Mouse (Mus musculus) CH12.LX (cell line): ENCODE measurements at regions not wholly inside any gene's neighbourhood (a gene's known extent, or its start where the extent isn't known, plus 50 kb on each side); places are given as distances from the start of the nearest gene placed in this dataset.

ENCODE experiments used
- DNase-seq: peaks from one replicate; pipeline ENCODE4 v3.0.0-alpha.2; 2013; ENCODE audit errors: extremely low read depth
- H3K27ac ChIP-seq: 2 replicates; pipeline ENCODE4 v1.5.1; 2012; ENCODE audit warnings: low read depth, mild to moderate bottlenecking, control low read depth, moderate library complexity; ENCODE audit not compliant: insufficient read depth
- H3K27me3 ChIP-seq: replicated peaks from 2 replicates; pipeline ENCODE3; 2012; ENCODE audit warnings: inconsistent platforms
- H3K36me3 ChIP-seq, 2 experiments: replicated peaks in 1 of 2; 2 replicates each; pipeline versions ENCODE3 to v1.6.1; 2012; ENCODE audit warnings: inconsistent platforms in 1 of 2, low read length in 1 of 2, mild to moderate bottlenecking in 1 of 2, mixed read lengths in 1 of 2, moderate library complexity in 1 of 2; ENCODE audit not compliant: control insufficient read depth in 1 of 2, insufficient read depth in 1 of 2
- H3K4me1 ChIP-seq, 2 experiments: 2 replicates each; pipeline ENCODE4 v1.6.1; 2012; ENCODE audit warnings: inconsistent platforms in 1 of 2, moderate library complexity in 1 of 2; ENCODE audit not compliant: insufficient read depth in 2 of 2, control insufficient read depth in 1 of 2
- H3K4me2 ChIP-seq: 2 replicates; pipeline ENCODE4 v1.6.1; 2012; ENCODE audit warnings: low read depth, mild to moderate bottlenecking, control low read depth; ENCODE audit not compliant: poor library complexity, insufficient read depth, severe bottlenecking
- H3K4me3 ChIP-seq, 3 experiments: fragments of 150-350 bp in 1 of 3; sonication (generic) in 1 of 3; replicated peaks in 1 of 3; 2 replicates each; pipeline versions ENCODE3 to v1.5.1; 2011 to 2012; ENCODE audit warnings: low read depth in 2 of 3, low read length in 2 of 3, mild to moderate bottlenecking in 2 of 3, moderate library complexity in 2 of 3, control low read depth in 1 of 3, improper control_type of control experiment in 1 of 3, inconsistent platforms in 1 of 3, mixed read lengths in 1 of 3; ENCODE audit not compliant: poor library complexity in 1 of 3
- H3K79me2 ChIP-seq: replicated peaks from 2 replicates; pipeline ENCODE4 v1.6.1; 2012; ENCODE audit warnings: mild to moderate bottlenecking, moderate library complexity; ENCODE audit not compliant: control insufficient read depth, poor library complexity, insufficient read depth, severe bottlenecking; ENCODE audit errors: extremely low read depth
- H3K9ac ChIP-seq: 2 replicates; pipeline ENCODE4 v1.6.1; 2012; ENCODE audit warnings: low read depth, mild to moderate bottlenecking, control low read depth, moderate library complexity; ENCODE audit not compliant: insufficient read depth
- H3K9me3 ChIP-seq: replicated peaks from 2 replicates; pipeline ENCODE3; 2012; ENCODE audit warnings: low read length, inconsistent platforms, mixed read lengths
- CTCF ChIP-seq, 2 experiments: IDR thresholded peaks in 1 of 2; conservative IDR thresholded peaks in 1 of 2; 2 replicates each; pipeline ENCODE4 v1.5.1; 2011 to 2012; ENCODE audit warnings: low read depth in 2 of 2, low read length in 2 of 2, improper control_type of control experiment in 1 of 2, inconsistent platforms in 1 of 2, mild to moderate bottlenecking in 1 of 2, moderate library complexity in 1 of 2
- E2F4 ChIP-seq: IDR thresholded peaks from 2 replicates; pipeline ENCODE4 v1.6.1; 2011; ENCODE audit warnings: low read depth, low read length, improper control_type of control experiment; ENCODE audit not compliant: insufficient replicate concordance
- ELF1 ChIP-seq: IDR thresholded peaks from 2 replicates; pipeline ENCODE4 v1.6.1; 2014; ENCODE audit warnings: low read depth, mild to moderate bottlenecking, inconsistent platforms, low read length, improper control_type of control experiment
- EP300 ChIP-seq: IDR thresholded peaks from 2 replicates; pipeline ENCODE4 v1.6.1; 2011; ENCODE audit warnings: low read length, improper control_type of control experiment
- JUND ChIP-seq: conservative IDR thresholded peaks from 2 replicates; pipeline ENCODE4 v1.6.1; 2011; ENCODE audit warnings: low read depth, low read length, improper control_type of control experiment
- KAT2A ChIP-seq: IDR thresholded peaks from 2 replicates; pipeline ENCODE4 v1.6.1; 2012; ENCODE audit warnings: low read length, improper control_type of control experiment, inconsistent platforms; ENCODE audit not compliant: insufficient replicate concordance
- MAZ ChIP-seq: IDR thresholded peaks from 2 replicates; pipeline ENCODE4 v1.6.1; 2012; ENCODE audit warnings: low read depth, mild to moderate bottlenecking, inconsistent platforms, low read length, improper control_type of control experiment, moderate library complexity
- MEF2A ChIP-seq: IDR thresholded peaks from 2 replicates; pipeline ENCODE4 v1.6.1; 2014; ENCODE audit warnings: low read depth, mild to moderate bottlenecking, inconsistent platforms, low read length, improper control_type of control experiment, borderline replicate concordance
- MXI1 ChIP-seq: IDR thresholded peaks from 2 replicates; pipeline ENCODE4 v1.6.1; 2011; ENCODE audit warnings: mild to moderate bottlenecking, low read depth, low read length, improper control_type of control experiment
- MYC ChIP-seq: IDR thresholded peaks from 2 replicates; pipeline ENCODE4 v1.6.1; 2011; ENCODE audit warnings: low read depth, mild to moderate bottlenecking, improper control_type of control experiment, low read length
- RAD21 ChIP-seq: IDR thresholded peaks from 2 replicates; pipeline ENCODE4 v1.6.1; 2011; ENCODE audit warnings: low read depth, mild to moderate bottlenecking, low read length, improper control_type of control experiment, moderate library complexity
- USF2 ChIP-seq: conservative IDR thresholded peaks from 2 replicates; pipeline ENCODE4 v1.6.1; 2011; ENCODE audit warnings: low read depth, low read length, improper control_type of control experiment
- ZC3H11A ChIP-seq: IDR thresholded peaks from 2 replicates; pipeline ENCODE4 v1.6.1; 2012; ENCODE audit warnings: low read depth, mild to moderate bottlenecking, inconsistent platforms, low read length, improper control_type of control experiment
- ZKSCAN1 ChIP-seq: IDR thresholded peaks from 2 replicates; pipeline ENCODE4 v1.6.1; 2012; ENCODE audit warnings: low read depth, inconsistent platforms, low read length, improper control_type of control experiment, borderline replicate concordance
- ZMIZ1 ChIP-seq: IDR thresholded peaks from 2 replicates; pipeline ENCODE4 v1.6.1; 2012; ENCODE audit warnings: low read depth, mild to moderate bottlenecking, inconsistent platforms, low read length, improper control_type of control experiment
- dilution Hi-C: fragments of 300-500 bp; cut with MboI; formaldehyde crosslinking; loops from 2 replicates; pipeline ENCODE4 v1.14.3; 2020; ENCODE audit warnings: low sequenced_read_pairs; ENCODE audit not compliant: extremely low pct_unique_long_range_greater_than_20kb, extremely low pct_ligation_motif_present
- in situ Hi-C: fragments of 300-500 bp; cut with MboI; formaldehyde crosslinking; loops from 3 replicates; pipeline ENCODE4 v1.14.3; 2019; ENCODE audit warnings: low sequenced_read_pairs, low pct_ligation_motif_present, low pct_unique_long_range_greater_than_20kb, mixed read lengths

DNA sequence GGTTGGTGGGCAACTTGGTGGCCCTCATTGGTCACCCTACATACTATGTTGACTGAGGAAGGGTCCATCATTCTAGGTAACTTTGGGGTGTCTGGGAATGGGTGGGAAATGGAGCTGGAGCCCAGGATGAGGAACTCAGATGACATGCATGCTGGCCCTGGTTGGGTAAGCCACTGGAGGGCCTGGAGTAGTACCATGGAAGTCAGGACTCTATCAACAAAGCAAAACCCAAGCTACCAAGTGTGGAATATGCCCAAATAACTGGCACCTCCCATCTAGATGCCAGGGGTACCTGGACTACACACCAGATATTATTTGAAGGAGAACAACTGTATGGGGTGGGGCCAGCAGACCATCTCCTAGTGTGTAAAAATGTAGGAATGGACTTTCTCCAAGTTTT, 55.7 kb upstream of the Plcl2 start:
- no peak for DNase-seq
- Histone ChIP-seq H3K36me3 (no peaks in the 10 kb centered on the region), H3K9ac (no peak overlapping the region), H3K27me3 (no peaks in the 10 kb centered on the region), H3K79me2 (no peaks in the 10 kb centered on the region), H3K27ac (no peak overlapping the region), H3K4me1 (no peaks in the 10 kb centered on the region), H3K9me3 (no peaks in the 10 kb centered on the region), H3K4me2 (no peak overlapping the region), H3K4me3 (no peak overlapping the region)
- in situ Hi-C loops, result no loop called here
- dilution Hi-C loops, result no loop called here
- no peak for TF ChIP-seq E2F4
- no peak for TF ChIP-seq CTCF (conservative IDR thresholded peaks at IDR 0.05 in 1 of 2, IDR thresholded peaks at IDR 0.05 in 1 of 2; ENCODE audit: low read depth in 2 of 2, low read length in 2 of 2)
- no peak for TF ChIP-seq MXI1
- TF ChIP-seq RAD21, result no peak
- no peak for TF ChIP-seq KAT2A
- no peak for TF ChIP-seq EP300
- no peak for TF ChIP-seq ZC3H11A
- no peak for TF ChIP-seq JUND

DNA sequence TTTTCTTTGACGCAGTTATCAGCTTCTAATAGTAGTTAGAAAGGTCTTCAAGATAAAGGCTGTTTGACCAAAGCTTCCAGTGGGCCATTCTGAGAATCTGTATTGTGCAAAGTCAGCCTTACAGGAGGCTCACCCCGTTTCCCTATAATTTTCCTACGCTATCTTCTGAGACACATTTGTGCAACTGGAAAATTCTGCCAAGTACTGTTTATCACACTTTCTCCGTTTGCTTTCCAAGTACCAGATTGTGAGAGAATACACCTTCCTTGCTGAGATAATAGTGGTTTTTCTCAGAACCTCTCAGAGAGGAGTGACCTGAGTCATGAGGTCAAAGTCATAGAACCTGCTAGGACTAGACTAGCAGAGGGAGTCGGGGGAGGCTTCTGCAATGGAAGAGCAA, 55.2 kb upstream of the Plcl2 start:
- no peak for TF ChIP-seq RAD21
- TF ChIP-seq MAZ, result no peak
- TF ChIP-seq MEF2A, result no peak
- no peak for TF ChIP-seq ZC3H11A
- TF ChIP-seq E2F4, result no peak
- TF ChIP-seq ZKSCAN1, result no peak
- no peak for TF ChIP-seq ELF1
- TF ChIP-seq EP300, result no peak
- no peak for TF ChIP-seq ZMIZ1
- TF ChIP-seq CTCF (conservative IDR thresholded peaks at IDR 0.05 in 1 of 2, IDR thresholded peaks at IDR 0.05 in 1 of 2; ENCODE audit: low read depth in 2 of 2, low read length in 2 of 2), result no peak
- TF ChIP-seq USF2, result no peak
- no peak for TF ChIP-seq MYC
- Histone ChIP-seq H3K4me2 (no peak overlapping the region), H3K9ac (no peak overlapping the region), H3K79me2 (no peaks in the 10 kb centered on the region), H3K27me3 (no peaks in the 10 kb centered on the region), H3K9me3 (no peaks in the 10 kb centered on the region), H3K4me3 (no peak overlapping the region), H3K4me1 (no peaks in the 10 kb centered on the region), H3K36me3 (no peaks in the 10 kb centered on the region), H3K27ac (no peak overlapping the region)
- dilution Hi-C loops, result no loop called here
- no peak for DNase-seq
- in situ Hi-C loops, result no loop called here
